Mouse (Mus musculus) urinary bladder, postnatal 10 days (tissue): Measurements from ENCODE around the gene Btaf1.

ENCODE experiments used
- DNase-seq: peaks from one replicate; pipeline ENCODE4 v3.0.0; 2022; ENCODE audit warnings: low spot score

The Btaf1 gene

DNA sequence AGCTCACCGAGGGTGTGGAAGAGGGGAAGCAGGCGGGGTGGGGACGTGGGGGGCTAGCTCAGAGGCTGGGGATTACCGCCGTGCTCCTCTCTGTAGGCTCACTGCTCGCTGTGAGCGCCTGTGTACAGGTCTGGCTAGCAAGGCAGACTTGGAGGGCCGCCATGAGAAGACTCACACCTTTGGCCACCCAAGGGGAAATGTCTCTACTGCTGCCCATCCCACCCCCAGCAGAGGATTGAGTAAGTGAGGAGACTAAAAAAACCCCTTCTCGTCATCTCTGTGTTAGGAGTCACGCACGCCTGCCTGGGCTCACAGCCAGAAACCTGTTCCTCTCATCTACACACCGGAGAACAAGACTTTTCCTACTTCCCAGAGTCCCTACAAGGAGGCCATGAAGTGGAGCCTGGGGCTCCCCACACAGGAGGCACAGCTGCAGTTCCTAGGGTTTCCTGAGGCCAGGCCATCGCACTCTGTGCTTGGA lies 100.0 kb downstream of the Btaf1 start:
- no peak for DNase-seq

DNA sequence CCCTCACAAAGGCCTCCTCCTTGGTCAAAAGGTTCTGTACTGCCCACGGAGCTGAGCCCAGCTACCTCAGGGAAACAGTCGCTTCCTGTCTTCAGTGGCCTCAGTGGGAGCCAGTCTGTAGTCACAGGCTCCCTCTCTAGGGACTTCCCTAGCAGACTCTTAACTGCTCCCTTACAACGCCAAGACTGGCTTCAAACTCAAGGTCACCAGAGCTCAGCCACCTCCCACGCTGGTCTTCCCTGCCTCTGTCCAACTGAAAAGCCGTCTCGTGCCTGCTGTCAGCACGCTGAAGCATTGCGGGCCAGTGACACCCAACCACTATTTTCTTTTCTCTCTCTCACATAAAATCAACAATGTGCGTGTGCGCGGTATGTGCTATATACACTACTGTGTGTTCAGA lies 100.5 kb downstream of the Btaf1 start:
- no peak for DNase-seq

DNA sequence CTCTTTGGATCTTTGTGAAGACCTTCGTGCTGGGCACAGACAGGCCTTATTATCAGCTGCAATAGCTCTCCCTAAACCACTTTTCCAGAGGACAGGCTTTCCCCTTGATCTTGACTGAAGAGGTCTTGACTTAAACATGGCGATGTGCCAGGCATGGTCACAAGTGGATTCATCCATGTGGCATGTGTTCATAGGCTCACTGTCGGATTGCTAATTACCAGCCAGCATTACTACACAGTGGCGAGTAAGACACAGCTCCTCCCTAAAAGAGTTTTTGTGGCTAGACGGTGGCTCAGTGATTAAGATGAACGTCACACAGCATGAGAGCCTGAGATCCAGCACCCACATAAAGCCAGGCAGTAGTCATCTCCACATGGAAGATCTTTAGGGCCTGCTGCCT lies 103.9 kb downstream of the Btaf1 start:
- no peak for DNase-seq

DNA sequence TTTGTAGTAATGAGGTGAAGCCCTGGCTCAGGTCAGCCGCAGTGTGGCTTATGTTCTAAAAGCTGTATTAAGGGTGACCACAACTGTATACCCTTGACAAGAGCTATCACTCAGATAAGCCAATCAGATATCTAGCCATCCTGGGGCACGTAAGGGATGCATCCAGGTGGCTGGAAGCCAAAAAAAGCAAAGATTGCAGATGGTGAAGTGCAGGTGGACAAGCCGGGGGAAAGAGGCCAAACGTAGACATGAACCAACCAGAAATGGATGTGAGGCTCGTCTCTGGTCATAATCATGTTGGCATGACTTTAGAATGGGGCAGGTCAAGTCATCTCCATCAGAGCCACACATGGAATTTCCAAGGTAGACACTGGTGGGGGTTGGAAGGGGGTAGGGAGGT lies 105.6 kb downstream of the Btaf1 start:
- DNase-seq: no peak

DNA sequence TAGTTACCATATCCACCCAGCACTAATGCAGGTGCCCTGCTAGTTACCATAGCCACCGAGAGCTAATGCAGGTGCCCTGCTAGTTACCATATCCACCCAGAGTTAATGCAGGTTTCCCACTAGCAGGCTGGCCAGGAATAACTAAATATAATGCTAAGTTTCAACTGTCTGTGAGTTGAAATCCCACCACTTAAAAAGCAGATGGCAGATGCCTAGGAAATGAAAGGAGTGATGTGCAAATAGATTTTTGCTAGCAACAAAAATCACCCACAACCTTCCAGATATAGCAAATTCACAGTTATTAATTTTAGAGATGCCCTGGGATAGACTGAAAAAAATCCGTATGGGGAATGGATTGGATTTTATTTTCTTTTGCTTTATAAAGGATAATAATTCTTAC lies 106.5 kb downstream of the Btaf1 start:
- DNase-seq: no peak

DNA sequence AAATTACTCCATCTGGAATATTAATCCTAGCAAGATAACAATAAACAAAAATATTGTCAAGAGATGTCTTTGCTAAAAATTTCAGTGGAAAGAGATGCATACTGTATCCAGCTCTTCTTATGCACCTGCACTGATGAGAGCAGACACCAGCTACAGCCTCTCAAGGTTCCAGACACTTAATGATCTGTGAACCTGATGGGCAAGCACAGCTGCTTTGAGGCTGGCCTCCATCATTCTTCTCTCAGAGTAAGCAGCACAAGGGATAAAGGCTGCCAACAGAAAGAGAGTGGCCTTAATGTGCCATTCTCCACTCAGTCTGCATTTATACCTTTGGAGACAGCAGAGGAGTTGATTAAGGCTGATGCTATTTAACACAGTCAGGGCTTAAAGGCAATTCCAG lies 115.0 kb downstream of the Btaf1 start:
- DNase-seq: no peak

DNA sequence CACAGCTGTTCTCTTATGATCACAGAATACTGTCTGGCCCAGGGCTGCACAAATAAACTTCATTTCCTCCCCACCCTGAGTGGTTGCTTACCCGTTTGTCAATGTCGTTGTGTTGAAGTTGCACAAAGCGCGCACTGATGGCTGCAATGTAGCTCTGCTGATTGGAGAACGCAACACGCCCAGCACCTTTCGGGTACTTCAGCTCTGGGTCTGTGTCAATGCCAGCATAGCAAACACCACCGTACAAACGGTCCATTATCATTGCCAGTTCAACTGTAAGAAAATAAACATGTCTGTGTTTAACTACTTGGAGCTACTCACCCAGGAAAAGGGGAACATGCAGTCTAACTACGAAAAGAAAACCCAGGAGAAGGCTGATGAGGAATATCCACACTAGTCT lies 118.6 kb downstream of the Btaf1 start:
- DNase-seq: no peak

DNA sequence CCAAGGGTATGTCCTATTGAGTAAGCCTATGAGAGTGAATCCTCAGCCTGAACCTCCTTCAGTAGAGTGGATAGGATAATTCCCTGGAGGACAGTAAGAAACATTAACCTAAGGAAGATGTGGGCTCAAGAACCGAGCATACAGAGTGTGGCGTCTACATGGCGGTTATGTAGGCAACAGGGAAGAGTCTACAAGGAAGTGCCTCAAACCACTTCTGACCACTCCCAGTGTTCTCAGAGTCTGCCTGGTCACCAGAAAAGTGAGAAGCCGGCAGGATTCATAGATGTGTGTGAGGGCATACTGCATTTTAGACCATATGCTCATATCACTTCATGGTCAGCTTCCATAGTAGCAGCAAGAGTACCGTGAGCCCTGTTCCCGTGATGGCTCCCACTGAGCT lies 122.6 kb downstream of the Btaf1 start:
- DNase-seq: no peak

DNA sequence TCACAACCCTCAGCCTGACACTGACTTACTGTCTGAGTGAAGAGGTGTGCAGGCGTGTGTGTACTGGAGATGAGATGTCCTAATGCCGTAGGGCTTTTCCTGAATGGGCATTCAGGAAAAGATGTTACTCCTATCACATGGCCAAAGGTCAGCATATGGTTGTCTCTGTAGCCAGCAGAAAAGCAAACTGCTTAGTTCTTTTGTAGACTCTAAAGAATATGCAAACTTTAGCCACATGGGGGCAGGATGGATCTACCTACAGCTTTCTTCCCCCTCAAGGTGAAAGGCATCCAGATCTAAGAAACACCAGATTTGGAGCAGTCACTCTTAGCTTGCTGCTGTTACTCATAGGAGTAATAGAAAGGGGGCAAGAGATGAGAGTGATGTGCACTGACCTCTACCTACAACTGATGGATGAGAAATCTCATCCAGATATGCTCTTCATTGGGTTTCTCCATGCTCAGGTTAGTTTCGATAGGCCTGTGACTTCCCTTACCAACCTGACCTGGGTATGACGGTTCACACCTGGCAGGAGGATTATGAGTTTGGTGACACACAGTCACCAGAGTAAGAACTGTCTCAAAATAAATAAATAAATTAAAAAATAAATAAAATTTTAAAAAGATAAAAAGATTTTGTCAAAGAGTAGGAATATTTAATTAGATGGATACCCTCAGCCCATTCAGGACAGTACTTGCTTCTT lies 124.9 kb downstream of the Btaf1 start:
- no peak for DNase-seq

DNA sequence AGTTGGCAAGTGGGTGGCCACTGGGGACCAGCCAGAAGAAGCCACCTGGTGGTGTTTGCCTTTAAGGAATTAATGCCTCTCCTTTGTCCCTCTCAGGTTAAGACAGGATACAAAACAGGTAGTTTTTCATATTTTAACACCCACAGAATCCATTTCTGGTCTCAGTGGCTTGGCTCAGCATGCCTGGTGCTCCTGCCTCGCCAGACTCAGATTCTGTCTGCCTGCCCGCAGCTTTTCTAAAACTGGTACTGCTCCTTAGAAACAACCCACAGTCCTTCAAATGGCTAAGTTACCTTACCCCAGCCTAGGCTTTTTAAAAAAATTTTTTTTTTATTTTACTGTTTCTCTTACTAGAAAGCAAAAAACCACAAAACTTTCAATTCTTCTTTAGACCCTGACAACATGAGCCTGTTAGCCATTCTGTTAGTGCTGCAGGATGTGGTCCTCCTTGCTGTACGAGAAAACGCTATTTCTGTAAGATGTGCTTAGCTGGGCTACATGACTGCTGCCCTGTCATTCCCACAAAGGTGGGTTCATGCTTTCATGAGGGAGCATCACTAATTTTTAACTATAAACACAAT lies 130.2 kb downstream of the Btaf1 start:
- DNase-seq: no peak

DNA sequence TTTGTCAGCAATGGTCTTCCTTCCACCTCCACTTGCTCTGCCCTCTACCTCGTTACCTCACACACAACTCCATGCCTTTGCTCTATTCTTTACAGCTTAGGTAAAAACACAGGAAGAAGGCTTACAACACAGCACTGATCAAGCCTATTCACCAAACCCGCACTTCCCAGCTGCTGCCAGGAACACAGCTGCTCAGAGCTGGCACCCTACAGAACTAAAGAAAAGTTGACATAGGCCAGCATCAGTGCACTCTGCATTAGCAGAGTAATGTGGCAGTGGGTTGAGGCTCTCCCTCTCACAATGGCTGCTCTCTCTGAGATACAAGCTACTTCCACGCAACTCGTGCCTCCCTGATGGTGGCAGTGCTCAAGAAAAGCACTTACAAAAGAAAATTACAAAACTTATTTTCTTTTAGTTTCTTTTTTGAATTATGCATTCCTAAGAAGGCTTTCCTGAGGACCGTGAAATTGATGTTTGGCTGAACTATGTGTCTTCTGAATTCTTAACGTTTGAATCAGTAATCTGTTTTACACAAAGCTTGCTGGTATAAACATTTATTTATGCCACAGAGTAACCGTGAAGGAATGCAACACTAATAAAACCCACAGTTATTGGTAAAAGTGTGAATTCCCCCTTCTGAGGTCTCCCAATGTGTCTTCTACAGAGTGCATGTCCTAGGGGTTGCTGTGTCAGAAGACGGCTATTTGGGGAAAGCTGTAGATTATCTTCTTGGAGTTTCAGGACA lies 131.5 kb downstream of the Btaf1 start:
- no peak for DNase-seq

DNA sequence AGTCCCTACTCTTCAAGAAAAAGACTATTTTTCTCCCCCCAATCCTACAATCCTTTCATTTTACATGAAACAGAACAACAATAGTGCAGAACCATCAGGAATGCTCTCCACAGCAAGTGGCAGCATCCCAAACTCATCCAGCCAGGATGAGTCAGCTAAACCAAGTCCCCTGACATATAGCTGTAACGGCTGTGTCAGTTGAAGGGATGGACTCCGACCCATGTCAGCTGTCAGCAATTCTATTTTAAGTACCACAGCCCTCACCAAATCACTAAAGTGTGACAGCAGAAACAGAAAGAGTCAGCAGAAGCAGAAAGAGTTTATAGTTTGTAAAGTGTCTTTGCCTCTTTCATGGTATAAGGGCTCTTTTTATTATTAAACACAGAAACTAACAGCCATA lies 133.7 kb downstream of the Btaf1 start:
- DNase-seq: no peak

DNA sequence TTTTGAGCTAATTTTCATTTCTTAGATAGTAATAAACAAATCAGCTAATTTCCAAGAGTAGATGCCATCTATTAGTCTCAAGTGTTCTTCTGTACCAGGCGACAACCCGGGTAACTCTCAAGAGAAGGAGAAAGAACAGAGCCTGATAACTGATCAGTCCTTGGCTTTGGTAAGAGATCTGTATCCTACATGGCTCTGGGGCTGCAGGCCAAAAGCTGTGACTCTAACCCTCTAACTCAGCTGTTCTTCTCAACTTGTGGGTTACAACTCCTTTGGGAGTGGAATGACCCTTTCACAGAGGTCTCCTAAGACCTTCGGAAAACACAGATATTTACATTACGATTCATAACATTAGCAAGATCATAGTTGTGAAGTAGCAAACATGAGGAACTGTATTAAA lies 134.2 kb downstream of the Btaf1 start:
- DNase-seq: no peak
